Mouse (Mus musculus): ENCODE data around the gene Gm10477.
"Not testable (repeated sequence)": the region's sequence is repeated elsewhere in the genome, so short reads cannot be mapped to it uniquely, and the experiment has no call there.

Gene Gm10477

DNA sequence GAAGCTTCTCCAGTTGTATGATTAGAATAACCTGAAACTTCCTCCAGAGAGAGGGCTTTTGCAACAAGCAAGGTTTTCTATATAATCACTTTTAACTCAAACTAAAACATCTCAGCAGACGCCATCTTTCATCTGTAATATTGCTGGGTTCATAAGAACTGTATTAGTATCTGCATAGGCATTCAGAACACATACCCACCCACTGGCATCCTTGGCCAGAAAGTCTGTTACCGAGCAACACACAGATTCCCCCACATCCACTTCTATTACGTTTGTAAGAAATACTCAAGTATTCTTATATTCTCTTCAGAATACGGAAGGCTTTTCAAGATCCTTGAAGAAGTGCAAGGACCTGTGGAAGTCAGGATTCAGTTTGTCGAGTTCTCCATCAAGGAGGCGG, at the start of gene Gm10477:
Gm10477 (plus strand) TSS at position 301 of the 400 bp plus-strand sequence.
- DNase-seq = not testable (repeated sequence)

DNA sequence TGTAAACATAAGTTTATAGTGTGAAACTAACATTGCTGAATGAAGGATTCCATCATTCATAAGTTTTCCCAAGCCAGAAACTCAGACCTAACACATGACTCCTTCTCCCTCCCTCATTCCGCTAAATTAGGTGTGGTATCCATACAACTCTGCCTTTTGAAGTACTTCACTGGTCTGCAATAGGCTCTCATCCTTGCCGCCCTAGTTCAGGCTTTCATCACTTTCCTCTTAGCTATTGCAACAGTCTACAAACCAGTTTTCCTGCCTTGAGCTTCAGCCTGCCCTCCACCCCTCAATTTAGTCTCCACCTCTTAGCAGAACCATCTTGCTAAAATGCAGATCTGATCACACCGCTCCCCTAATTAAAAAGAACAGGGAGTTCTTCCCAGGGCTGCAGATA, 47.0 kb upstream of the Gm10477 start:
- no peak for DNase-seq

DNA sequence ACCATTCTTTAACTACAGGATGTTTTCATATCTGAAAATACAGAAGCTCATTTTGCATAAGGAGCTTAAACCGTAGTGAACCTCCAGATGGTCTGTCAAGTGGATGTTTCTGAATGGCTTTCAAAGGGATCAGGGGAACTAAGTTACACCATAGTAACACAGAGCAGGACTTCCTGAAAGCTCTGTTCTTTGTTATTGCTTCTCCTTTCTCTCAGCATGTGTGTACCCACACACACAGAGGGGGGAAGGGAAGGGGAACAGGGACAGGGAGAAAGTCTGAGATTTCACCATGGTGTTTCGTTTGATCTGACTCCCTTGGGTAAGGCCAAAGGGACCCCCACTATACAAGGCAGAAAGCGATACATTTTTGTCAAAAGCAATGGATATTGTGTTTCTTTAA, 42.6 kb upstream of the Gm10477 start:
- no peak for DNase-seq

DNA sequence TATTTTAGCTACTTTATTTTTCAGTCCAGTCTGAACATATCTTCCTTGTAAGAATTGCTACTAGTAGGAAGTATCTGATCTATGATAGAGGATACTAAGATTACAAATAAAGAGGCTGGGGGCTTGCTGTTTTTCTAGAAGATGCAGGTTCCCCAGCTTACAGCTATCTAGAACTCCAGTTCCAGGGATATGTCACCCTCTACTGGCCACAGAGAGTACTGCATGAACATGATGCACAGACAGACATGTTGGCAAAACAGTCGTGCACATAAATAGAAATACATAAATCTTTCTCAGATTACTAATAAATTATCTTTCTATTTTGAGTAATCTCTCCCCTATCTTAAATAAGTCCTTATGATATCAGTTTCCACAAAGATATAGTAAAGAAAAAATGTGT, 34.8 kb upstream of the Gm10477 start:
- peak; percentile 74 to 78 for DNase-seq

DNA sequence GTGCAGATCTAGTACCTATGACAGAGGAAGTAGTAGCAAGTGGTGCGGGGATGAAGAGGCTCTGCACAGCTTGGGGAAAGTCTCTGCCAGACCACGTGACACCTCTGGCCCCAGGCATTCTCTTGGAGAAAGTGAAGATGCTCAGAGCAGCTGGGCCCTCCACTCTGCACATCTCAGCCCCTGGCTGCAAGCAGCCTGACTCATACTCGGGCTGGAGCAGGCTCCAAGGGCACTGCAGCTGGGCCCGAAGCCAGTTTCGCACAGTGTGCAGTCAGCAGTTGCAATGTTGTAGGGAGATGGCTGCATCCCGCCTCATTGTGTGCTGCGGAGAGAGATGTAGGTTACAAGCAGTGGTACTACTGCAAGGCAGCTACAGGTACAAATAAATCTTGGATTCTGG, 27.3 kb upstream of the Gm10477 start:
- DNase-seq = peak; percentile 6 to 13

DNA sequence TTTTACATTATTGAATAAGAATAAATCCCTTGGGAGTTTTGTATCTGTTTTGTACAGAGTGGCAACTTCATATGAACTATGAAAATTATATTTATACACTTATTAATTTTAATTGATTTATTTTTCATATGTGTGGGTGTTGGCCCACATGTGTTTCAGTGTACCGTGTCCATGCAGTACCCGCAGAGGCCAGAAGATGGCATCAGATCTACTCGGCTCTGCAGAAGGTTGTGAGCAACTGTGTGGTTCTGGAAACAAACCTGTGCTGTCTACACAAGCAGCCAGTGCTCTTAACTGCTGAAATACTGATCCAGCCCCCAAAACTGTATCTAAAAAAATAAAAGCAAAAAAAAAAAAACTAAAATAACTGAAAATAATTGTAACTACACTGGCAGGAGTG, 6.7 kb downstream of the Gm10477 start:
- DNase-seq = peak; percentile 66 to 70

DNA sequence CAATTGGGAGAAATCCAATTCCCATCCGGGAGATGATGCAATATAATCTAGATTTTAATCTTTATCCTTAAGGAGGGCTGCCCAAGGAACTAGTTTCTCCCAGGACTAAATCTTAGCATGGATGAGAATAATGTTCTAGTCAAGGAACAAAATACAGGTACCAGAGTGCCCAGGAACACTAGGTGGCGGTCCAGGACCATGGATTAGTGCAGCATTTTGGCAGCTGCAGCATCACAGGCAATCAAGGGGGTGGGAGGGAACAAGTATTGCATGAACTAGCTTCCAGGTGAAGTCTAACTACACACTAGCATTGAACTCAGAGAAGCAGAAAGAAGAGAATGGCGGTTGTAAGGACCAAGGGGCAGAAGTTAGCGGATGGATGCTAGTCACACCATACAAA, 12.6 kb downstream of the Gm10477 start:
- DNase-seq = peak; percentile 4 to 6

DNA sequence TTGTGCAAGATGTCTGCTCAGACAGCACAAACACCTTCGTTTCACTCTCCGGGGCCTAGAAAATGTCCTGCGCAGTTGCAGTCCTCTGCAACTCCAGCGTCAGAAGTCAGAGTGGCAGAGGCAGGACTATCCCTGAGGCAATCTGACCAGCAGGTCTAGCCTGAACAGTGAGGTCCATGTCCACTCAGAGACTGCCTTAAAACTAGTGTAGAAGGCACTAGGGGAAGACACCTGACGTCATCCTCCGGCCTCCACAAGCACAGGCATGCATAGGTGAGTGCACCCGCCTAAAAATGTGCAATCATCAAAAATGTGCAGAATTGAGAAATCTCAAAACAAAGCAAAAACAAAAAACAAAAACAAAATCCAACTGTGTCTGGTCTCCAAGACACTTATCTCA, 25.0 kb downstream of the Gm10477 start, which contains the start of gene Gm648:
Gm648 (minus strand) TSS at position 101 of the 400 bp plus-strand sequence.
- DNase-seq = no peak

DNA sequence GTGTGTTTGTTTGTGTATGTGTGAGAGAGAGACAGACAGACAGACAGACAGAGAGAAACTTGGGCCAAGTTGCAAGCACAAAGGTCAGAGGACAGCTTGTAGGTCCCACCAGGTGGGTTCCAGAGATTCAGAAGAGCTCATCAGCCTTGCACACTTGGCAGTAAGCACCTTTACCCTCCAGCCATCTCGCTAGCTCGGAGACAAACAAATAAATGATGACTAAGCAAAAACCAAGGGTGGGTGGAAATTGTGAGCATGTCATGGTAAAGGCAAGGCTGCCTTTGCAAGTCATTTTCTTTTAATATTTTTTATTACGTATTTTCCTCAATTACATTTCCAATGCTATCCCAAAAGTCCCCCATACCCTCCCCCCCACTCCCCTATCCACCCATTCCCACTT, 29.0 kb downstream of the Gm10477 start:
- DNase-seq = no peak

DNA sequence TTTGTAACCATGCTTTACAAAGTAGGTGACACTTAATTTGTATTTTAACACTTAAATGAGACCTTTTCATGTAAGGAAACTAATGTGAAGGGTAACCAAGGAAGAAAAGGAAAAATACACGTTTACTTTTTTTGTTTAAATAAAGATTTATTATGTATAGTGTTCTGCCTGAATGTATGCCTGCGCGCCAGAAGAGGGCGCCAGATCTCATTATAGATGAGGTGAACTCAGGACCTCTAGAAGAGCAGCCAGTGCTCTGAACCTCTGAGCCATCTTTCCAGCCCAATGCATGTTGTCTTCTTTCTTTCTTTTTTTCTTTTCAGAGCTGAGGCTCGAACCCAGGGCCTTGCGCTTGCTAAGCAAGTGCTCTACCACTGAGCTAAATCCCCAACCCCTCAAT, 47.9 kb downstream of the Gm10477 start:
- peak; percentile 3 to 24 for DNase-seq
